Mouse (Mus musculus) T-helper 2 cell (primary cell): ENCODE measurements around the gene Cdca3.

Experiments used
- in situ Hi-C: fragments of 300-600 bp; cut with MboI, MseI; formaldehyde crosslinking; loops from one replicate; pipeline ENCODE4 v1.15.1; 2025; ENCODE audit warnings: high pct_unique_total_duplicates

The Cdca3 gene

DNA sequence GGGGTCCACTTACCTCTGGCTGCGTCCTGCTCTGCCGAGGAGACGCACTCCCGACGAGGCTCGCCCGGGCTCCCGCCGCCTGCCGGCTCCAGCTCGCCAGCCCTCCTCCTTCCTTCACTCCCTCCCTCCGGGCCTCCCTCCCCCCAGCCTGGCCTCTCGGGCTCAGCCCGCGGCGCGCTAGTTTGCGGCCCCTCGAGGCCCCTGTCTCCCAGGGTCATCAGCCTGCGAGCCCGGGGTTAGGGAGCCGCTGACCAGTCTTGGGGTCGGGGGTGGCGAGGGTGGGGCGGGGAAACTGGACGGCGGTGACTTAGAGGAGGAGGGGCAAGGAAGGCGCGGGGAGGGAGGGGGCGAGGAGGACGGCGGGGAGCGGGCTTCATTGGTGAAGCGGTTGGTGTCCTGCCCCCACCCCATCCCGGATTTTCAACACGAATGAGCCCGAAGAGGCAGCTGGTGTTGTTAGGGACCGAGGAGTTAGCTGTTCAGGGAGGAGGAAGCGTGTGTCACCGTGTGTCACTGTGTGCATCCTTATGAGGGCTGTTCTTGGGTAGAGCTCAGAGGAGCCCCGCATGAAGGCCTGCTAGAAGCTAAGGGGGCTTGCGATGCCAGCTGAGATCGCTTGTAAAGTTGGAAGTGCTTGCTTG, 34.4 kb downstream of the Cdca3 start, which contains the start of gene Gpr162:
Gene Gpr162 (minus strand): TSS at position 326 of the 641 bp plus-strand sequence.
- in situ Hi-C loops, result no loop called here

DNA sequence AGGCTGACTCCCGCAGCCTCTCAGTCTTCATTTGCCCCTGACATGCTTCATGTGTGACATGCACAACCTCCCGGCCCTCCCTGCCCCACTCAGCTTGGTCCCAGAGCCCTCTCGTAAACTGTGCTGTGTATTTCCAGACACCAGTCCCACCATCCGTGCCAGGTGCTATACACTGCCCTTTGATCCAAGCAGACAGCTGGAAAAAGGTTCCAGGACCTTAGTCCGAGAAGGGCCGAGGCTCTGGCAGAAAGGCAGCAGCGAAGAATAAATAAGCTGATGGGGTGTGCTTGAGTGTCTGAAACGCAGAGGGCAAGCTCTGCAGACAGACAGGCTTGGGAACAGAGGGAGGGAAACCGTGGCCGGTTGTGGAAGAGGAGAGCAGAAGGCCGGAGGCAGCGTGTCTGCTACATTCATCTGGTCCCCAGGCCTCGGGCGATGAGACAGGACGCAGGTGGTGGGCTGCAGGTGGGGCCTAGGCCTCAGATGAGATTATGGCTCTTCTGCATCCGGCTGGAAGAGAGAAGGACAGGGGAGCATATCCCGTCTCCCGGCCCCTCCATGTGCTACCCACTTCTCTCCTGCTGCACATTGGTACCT, 36.5 kb downstream of the Cdca3 start:
- in situ Hi-C loops, result no loop called here

DNA sequence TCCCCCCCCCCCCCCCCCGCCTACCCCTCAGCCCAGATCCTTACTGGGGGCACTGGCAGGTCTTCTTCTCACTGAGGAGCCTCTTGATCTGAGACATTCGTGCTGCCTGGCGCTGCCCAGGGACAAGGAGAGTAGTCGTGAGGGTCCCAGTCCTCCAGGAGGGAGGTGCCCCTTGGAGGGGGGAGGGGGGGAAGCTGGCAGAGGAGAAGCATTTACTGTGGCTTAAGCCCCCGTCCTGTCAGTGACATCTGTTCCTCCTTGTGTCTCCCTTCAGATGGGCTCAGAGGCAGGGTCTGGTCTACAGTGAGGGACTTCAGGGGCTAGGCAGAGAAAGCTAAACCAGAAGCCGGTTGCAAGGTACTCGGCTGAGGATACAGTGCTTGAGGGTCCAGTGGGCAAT, 37.2 kb downstream of the Cdca3 start:
- in situ Hi-C loops, result no loop called here

DNA sequence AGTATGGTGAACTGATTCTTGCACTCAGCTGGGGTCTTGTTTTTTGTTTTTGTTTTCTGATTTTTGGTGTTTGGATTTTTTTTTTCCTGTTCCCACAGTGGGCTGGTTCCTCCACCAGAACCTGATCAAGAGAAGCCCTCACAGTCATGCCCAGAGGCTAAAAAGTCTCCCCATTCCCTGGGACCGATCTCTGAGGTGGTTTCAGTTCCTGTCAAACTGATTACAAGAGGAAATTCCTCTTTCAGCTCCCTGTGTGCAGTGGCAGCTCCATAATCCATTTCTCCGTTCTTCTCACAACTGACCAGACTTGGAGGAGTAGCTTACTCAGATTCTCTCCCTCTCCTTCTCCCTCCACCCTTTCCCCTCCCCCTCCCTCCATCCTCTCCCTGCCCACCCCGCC, 45.0 kb downstream of the Cdca3 start:
- in situ Hi-C loops, result no loop called here

DNA sequence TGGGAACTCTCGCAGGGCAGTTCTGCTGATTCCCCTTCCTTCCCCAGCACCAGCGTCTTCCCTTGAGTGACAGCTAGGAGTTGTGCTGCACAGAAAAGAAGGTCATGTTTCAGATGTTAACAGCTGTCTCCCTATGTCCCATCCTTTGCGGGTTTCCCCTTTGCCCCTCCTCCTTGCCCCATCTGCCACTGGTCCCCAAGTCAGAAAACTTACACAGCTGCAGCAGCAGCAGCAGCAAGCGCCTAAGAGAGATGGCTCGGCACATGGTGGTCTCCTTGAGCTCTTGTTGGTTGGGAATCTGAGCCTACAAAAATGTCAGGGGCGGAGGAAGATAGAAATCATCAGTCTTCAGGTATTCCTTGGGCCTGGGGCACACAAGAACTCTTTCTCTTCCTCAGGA, 50.0 kb downstream of the Cdca3 start:
- in situ Hi-C loops, result loop anchor here (5.0 kb wide), 1 partner anchor 48 kb away; no protein-coding TSS in a partner anchor

DNA sequence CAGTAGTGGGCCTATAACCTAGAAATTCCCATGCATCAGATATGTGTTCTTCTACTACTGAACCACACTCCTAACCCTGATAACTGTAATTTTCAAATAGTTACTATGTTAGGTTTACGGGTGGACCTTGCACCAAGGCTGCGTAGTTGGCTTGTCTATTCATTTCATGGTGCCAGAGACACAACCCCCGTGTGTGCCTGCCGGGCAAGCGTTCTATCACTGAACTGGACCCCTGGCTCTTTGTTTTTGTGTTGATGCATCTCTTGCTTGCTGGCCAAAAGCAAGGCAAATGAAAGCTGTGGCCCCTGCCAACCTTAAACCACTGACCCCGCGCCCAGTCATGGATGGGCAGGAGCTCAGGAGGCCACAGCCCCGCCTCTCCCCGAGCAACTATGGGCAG, 52.5 kb downstream of the Cdca3 start:
- in situ Hi-C loops, result no loop called here
